Mouse (Mus musculus): Measurements from ENCODE around the gene Rps6kb2. TPM values are rescaled to one million over a fixed set of nuclear protein-coding genes. Genes with fewer than 3 reads are reported as not detected.
A peak's percentile ranks its signal among the peaks of the same experiment; 100 is the strongest.

Rps6kb2 gene
- polyA plus RNA-seq (2016; fragmentation: Nextera tagmentation; extraction: Ambion mirVana), result 63.3 and 69.4 TPM in 2 replicates

- peak within 1 kb of the TSS; percentile 74 for H3K27ac ChIP-seq
- ATAC-seq (ENCODE audit: insufficient number of reproducible peaks, insufficient read depth, low FRiP score, low TSS enrichment, low read depth), result peak; percentile 75
- H3K4me1 ChIP-seq (replicated peaks), result peaks cover 7% of the 10 kb centered on the region
- 6% methylated on average over 42 of the region's 42 CpGs for WGBS
- peaks cover 38% of the 10 kb centered on the region for H3K36me3 ChIP-seq
- H3K9me3 ChIP-seq, result no peaks in the 10 kb centered on the region
- peak within 1 kb of the TSS; percentile 81 for H3K9ac ChIP-seq (replicated peaks)
- H3K4me3 ChIP-seq (replicated peaks), result peak within 1 kb of the TSS; percentile 69
- H3K27me3 ChIP-seq, result no peaks in the 10 kb centered on the region
- H3K4me2 ChIP-seq, result peak within 1 kb of the TSS; percentile 93
These were observed at the start of gene Rps6kb2 for GRCm38 (mm10) chr19:4162646-4163542. Gene Rps6kb2, minus strand, starts transcription at chr19:4163354.

- H3K27me3 ChIP-seq, result peaks cover 18% of the 10 kb centered on the region; the same call in 1 of the 2 replicates
- peak overlapping the region; percentile 24; the same call in 1 of the 2 replicates for H3K9ac ChIP-seq (replicated peaks)
- no peak for ATAC-seq (ENCODE audit: insufficient number of reproducible peaks, insufficient read depth, low FRiP score, low TSS enrichment, low read depth)
- 19% methylated on average over 4 of the region's 4 CpGs for WGBS
- H3K36me3 ChIP-seq, result no peaks in the 10 kb centered on the region
- H3K4me3 ChIP-seq (replicated peaks), result no peak overlapping the region
- H3K4me2 ChIP-seq, result peak overlapping the region; percentile 87
- H3K27ac ChIP-seq, result peak overlapping the region; percentile 96
- no peaks in the 10 kb centered on the region for H3K9me3 ChIP-seq
- peaks cover 49% of the 10 kb centered on the region for H3K4me1 ChIP-seq (replicated peaks)
These were observed 48.9 kb upstream of the Rps6kb2 start for GRCm38 (mm10) chr19:4211891-4212588.

GRCm38 (mm10) chr19:4208563-4208962, 45.4 kb upstream of the Rps6kb2 start:
- no peak overlapping the region for H3K4me2 ChIP-seq
- H3K27ac ChIP-seq, result no peak overlapping the region
- peaks cover 23% of the 10 kb centered on the region for H3K4me1 ChIP-seq (replicated peaks)
- H3K27me3 ChIP-seq, result peaks cover 28% of the 10 kb centered on the region; the same call in 1 of the 2 replicates
- H3K4me3 ChIP-seq (replicated peaks), result no peak overlapping the region
- H3K9ac ChIP-seq (replicated peaks), result no peak overlapping the region
- no peaks in the 10 kb centered on the region for H3K36me3 ChIP-seq
- WGBS, result 78% methylated on average over 5 of the region's 5 CpGs
- no peaks in the 10 kb centered on the region for H3K9me3 ChIP-seq
- ATAC-seq (ENCODE audit: insufficient number of reproducible peaks, insufficient read depth, low FRiP score, low TSS enrichment, low read depth), result no peak

GRCm38 (mm10) chr19:4206971-4207370, 43.8 kb upstream of the Rps6kb2 start:
- 2% methylated on average over 2 of the region's 2 CpGs for WGBS
- Histone ChIP-seq H3K4me2 (no peak overlapping the region), H3K9ac (replicated peaks) (no peak overlapping the region), H3K27me3 (peaks cover 27% of the 10 kb centered on the region), H3K4me3 (replicated peaks) (no peak overlapping the region), H3K27ac (no peak overlapping the region), H3K9me3 (no peaks in the 10 kb centered on the region), H3K36me3 (no peaks in the 10 kb centered on the region), H3K4me1 (replicated peaks) (peaks cover 14% of the 10 kb centered on the region)
- no peak for ATAC-seq (ENCODE audit: insufficient number of reproducible peaks, insufficient read depth, low FRiP score, low TSS enrichment, low read depth)

- Histone ChIP-seq H3K36me3 (peaks cover 5% of the 10 kb centered on the region), H3K9me3 (no peaks in the 10 kb centered on the region), H3K4me3 (replicated peaks) (no peak overlapping the region), H3K4me1 (replicated peaks) (peaks cover 21% of the 10 kb centered on the region), H3K27ac (no peak overlapping the region), H3K27me3 (peaks cover 22% of the 10 kb centered on the region), H3K9ac (replicated peaks) (no peak overlapping the region), H3K4me2 (no peak overlapping the region)
- WGBS, result 70% methylated on average over 4 of the region's 4 CpGs
- no peak for ATAC-seq (ENCODE audit: insufficient number of reproducible peaks, insufficient read depth, low FRiP score, low TSS enrichment, low read depth)
These were observed 41.7 kb upstream of the Rps6kb2 start for GRCm38 (mm10) chr19:4204889-4205288.

GRCm38 (mm10) chr19:4203604-4204326, 40.6 kb upstream of the Rps6kb2 start:
- 70% methylated on average over 13 of the region's 13 CpGs for WGBS
- H3K9ac ChIP-seq (replicated peaks), result no peak overlapping the region
- peaks cover 22% of the 10 kb centered on the region for H3K4me1 ChIP-seq (replicated peaks)

GRCm38 (mm10) chr19:4203148-4203547, 40.0 kb upstream of the Rps6kb2 start:
- Histone ChIP-seq H3K4me3 (replicated peaks) (no peak overlapping the region), H3K27ac (no peak overlapping the region), H3K27me3 (peaks cover 22% of the 10 kb centered on the region), H3K9me3 (no peaks in the 10 kb centered on the region), H3K4me1 (replicated peaks) (peaks cover 22% of the 10 kb centered on the region), H3K36me3 (peaks cover 22% of the 10 kb centered on the region), H3K4me2 (no peak overlapping the region), H3K9ac (replicated peaks) (no peak overlapping the region)
- ATAC-seq (ENCODE audit: insufficient number of reproducible peaks, insufficient read depth, low FRiP score, low TSS enrichment, low read depth), result no peak
- WGBS, result 56% methylated on average over 3 of the region's 3 CpGs

More at GRCm38 (mm10) chr19:4203604-4204326, 40.6 kb upstream of the Rps6kb2 start:
- Histone ChIP-seq H3K27ac (no peak overlapping the region), H3K4me2 (no peak overlapping the region), H3K4me3 (replicated peaks) (no peak overlapping the region), H3K27me3 (peaks cover 22% of the 10 kb centered on the region), H3K9me3 (no peaks in the 10 kb centered on the region), H3K36me3 (peaks cover 16% of the 10 kb centered on the region)
- ATAC-seq (ENCODE audit: insufficient number of reproducible peaks, insufficient read depth, low FRiP score, low TSS enrichment, low read depth), result no peak

- 37% methylated on average over 7 of the region's 7 CpGs for WGBS
- peak overlapping the region; percentile 86 for H3K9ac ChIP-seq (replicated peaks)
- H3K36me3 ChIP-seq, result peaks cover 32% of the 10 kb centered on the region
- H3K27ac ChIP-seq, result 0 out of 2 replicates have a peak overlapping the region, but pooled peaks have one; percentile 29
- peak overlapping the region; percentile 94 for H3K4me2 ChIP-seq
- H3K27me3 ChIP-seq, result peaks cover 22% of the 10 kb centered on the region
- no peaks in the 10 kb centered on the region for H3K9me3 ChIP-seq
- peaks cover 22% of the 10 kb centered on the region for H3K4me1 ChIP-seq (replicated peaks)
- peak overlapping the region; percentile 71 for H3K4me3 ChIP-seq (replicated peaks)
- no peak for ATAC-seq (ENCODE audit: insufficient number of reproducible peaks, insufficient read depth, low FRiP score, low TSS enrichment, low read depth)
These were observed 39.0 kb upstream of the Rps6kb2 start for GRCm38 (mm10) chr19:4202149-4202548.

- Histone ChIP-seq H3K36me3 (peaks cover 39% of the 10 kb centered on the region), H3K4me3 (replicated peaks) (peak within 1 kb of the TSS; percentile 71), H3K4me2 (peak within 1 kb of the TSS; percentile 94), H3K27me3 (peaks cover 19% of the 10 kb centered on the region), H3K9ac (replicated peaks) (peak within 1 kb of the TSS; percentile 86), H3K27ac (peak within 1 kb of the TSS; percentile 72), H3K4me1 (replicated peaks) (peaks cover 29% of the 10 kb centered on the region), H3K9me3 (no peaks in the 10 kb centered on the region)
- peak; percentile 87 for ATAC-seq (ENCODE audit: insufficient number of reproducible peaks, insufficient read depth, low FRiP score, low TSS enrichment, low read depth)
- under 1% methylated on average over 34 of the region's 34 CpGs for WGBS
These were observed 38.2 kb upstream of the Rps6kb2 start, which contains the start of gene Rad9a for GRCm38 (mm10) chr19:4201291-4201909. Gene Rad9a, minus strand, starts transcription at chr19:4201662.

- Histone ChIP-seq H3K9me3 (no peaks in the 10 kb centered on the region), H3K9ac (replicated peaks) (no peak overlapping the region), H3K4me1 (replicated peaks) (peaks cover 47% of the 10 kb centered on the region), H3K36me3 (peaks cover 73% of the 10 kb centered on the region), H3K27ac (no peak overlapping the region), H3K4me2 (no peak overlapping the region), H3K27me3 (no peaks in the 10 kb centered on the region), H3K4me3 (replicated peaks) (no peak overlapping the region)
- ATAC-seq (ENCODE audit: insufficient number of reproducible peaks, insufficient read depth, low FRiP score, low TSS enrichment, low read depth), result no peak
- WGBS, result 72% methylated on average over 3 of the region's 3 CpGs
These were observed 34.0 kb upstream of the Rps6kb2 start for GRCm38 (mm10) chr19:4197180-4197579.

Data from limb, embryonic 12.5 days (tissue).